Mouse (Mus musculus): ENCODE measurements around the gene Tcp11l2. TPM values are rescaled to one million over a fixed set of nuclear protein-coding genes. Genes with fewer than 3 reads are reported as not detected.

Gene Tcp11l2
- polyA plus RNA-seq, 1 experiment from 2014 or later: 15.1 TPM

DNA sequence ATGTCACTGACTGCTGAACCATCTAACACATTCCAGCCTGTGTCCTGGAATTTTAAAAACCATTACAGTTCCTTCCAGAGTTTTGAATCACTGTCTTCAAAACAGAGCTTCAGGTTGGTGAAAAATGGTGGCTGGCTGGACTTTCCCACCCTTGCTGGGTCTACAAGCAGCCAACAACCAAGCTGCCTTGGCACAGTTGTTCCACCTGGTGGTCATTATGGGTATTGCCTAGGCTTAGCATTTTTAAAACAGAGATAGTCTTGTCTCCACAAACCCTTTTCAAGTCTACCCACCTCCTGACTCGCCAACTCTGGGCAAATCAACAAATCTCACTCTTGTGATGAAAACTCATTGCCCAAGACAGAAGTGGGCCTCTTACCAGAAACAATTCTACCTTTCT is 17.9 kb upstream of the Tcp11l2 start:
- H3K27ac ChIP-seq (ENCODE audit: low read depth): no peak overlapping the region
- peak; percentile 60 for TF ChIP-seq CTCF (IDR thresholded peaks at IDR 0.05; ENCODE audit: low read depth)
- DNase-seq (peak; percentile 34), ATAC-seq (ENCODE audit: insufficient read depth) (no peak)
- H3K4me1 ChIP-seq (ENCODE audit: insufficient read depth): no peaks in the 10 kb centered on the region
- H3K9me3 ChIP-seq (ENCODE audit: low read depth, low read length): no peaks in the 10 kb centered on the region
- no peak overlapping the region for H3K9ac ChIP-seq
- H3K27me3 ChIP-seq (ENCODE audit: insufficient read depth, low read length): no peaks in the 10 kb centered on the region
- 100% methylated on average over 1 of the region's 1 CpGs for WGBS
- H3K4me2 ChIP-seq: no peak overlapping the region
- H3K4me3 ChIP-seq (ENCODE audit: low read depth, low read length): no peak overlapping the region
- H3K36me3 ChIP-seq (ENCODE audit: insufficient read depth): no peaks in the 10 kb centered on the region

DNA sequence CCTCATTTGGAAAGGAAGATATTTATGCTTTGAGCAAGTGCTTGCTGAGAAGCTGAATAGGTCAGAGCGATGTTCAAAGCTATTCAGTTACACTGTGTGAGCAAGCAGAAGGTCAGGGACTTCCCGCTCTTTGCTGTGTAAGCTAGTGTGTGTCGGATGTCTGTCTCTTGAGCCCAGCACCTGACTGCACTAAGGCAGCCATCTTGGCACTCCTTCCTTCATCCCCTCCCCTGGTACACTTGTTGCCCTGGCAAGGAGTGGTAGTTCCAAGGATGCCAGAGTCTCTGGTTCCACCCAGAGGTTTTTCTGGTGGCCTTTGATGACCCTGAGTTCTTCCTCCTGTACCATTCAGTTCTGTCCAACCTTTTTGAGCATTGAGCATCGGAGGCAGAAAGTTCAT is 16.4 kb upstream of the Tcp11l2 start:
- Histone ChIP-seq H3K9me3 (ENCODE audit: low read depth, low read length) (no peaks in the 10 kb centered on the region), H3K9ac (no peak overlapping the region), H3K27me3 (ENCODE audit: insufficient read depth, low read length) (no peaks in the 10 kb centered on the region), H3K4me2 (no peak overlapping the region), H3K4me3 (ENCODE audit: low read depth, low read length) (no peak overlapping the region), H3K36me3 (ENCODE audit: insufficient read depth) (no peaks in the 10 kb centered on the region), H3K4me1 (ENCODE audit: insufficient read depth) (no peaks in the 10 kb centered on the region), H3K27ac (ENCODE audit: low read depth) (no peak overlapping the region)
- DNase-seq (no peak), ATAC-seq (ENCODE audit: insufficient read depth) (no peak)
- no peak for TF ChIP-seq CTCF (IDR thresholded peaks at IDR 0.05; ENCODE audit: low read depth)
- WGBS: 88% methylated on average over 4 of the region's 4 CpGs

DNA sequence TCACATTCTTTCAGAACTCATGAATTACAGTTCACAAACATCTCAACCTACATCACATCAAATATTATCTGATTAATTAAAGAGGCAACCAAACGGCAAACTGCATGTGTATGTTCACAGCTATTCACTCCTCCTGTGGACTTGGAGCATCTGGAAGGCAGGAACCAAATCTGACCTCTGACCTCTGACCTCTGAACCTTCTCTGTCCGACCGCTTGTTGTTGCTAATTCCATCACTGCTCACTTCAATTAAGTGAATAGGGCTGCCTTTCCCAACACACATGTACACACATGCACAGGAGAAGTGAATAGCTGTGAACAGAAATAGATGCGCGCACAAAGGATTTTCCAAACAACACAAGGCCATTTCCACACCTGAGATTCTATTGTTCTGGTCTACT is 14.3 kb upstream of the Tcp11l2 start:
- H3K27me3 ChIP-seq (ENCODE audit: insufficient read depth, low read length): no peaks in the 10 kb centered on the region
- H3K4me2 ChIP-seq: no peak overlapping the region
- no peak overlapping the region for H3K27ac ChIP-seq (ENCODE audit: low read depth)
- 55% methylated on average over 5 of the region's 5 CpGs for WGBS
- H3K4me3 ChIP-seq (ENCODE audit: low read depth, low read length): no peak overlapping the region
- no peak overlapping the region for H3K9ac ChIP-seq
- no peaks in the 10 kb centered on the region for H3K36me3 ChIP-seq (ENCODE audit: insufficient read depth)
- H3K4me1 ChIP-seq (ENCODE audit: insufficient read depth): no peaks in the 10 kb centered on the region
- ATAC-seq (ENCODE audit: insufficient read depth): no peak
- no peaks in the 10 kb centered on the region for H3K9me3 ChIP-seq (ENCODE audit: low read depth, low read length)
- no peak for DNase-seq
- TF ChIP-seq CTCF (IDR thresholded peaks at IDR 0.05; ENCODE audit: low read depth): no peak

DNA sequence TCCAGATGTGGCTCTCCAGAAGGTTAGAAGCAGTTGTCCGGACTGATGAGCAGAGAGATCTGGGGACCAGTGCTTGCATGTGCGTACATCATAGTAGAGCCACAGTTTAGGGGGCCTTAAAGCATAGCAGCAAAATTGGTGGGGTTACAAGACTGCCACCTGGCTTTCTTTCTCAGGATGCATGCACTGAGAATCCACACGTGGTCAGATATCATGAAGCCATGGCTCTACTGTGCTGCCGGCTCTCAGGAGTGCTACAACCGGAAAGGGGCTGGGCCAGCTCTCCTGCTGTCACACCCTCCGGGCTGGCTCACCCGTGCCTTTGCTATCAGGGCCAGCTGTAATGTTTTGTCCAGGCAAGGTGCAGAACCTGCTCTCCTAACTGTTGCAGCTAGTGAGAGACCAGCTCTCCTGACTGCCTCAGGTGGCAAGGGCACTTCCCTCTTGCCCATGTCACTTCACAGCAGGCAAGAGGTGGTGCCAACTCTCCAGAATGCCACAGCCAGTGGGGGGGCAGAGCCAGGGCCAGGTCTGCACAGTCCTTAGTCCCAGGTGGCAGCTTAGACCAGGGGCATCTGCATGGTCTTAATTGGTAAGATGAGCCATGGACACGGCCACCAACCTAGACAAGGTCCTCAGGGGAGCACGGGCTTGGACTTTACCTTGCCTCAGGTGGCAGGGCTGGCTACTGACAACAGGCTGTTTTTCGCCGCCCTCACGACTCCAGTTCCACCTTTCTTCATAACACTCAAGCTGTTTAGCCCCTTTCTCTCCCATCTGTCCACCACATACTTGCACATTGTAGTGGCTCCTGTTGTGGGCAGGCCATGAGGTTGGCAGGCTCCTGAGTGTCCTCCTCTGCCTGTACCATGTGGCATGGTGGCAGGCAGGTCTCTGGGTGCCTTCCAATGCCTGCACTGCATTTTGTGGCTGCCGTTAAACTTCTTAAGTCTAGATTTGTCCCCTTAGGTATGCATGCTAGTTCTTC is 13.6 kb upstream of the Tcp11l2 start:
- DNase-seq (peak; percentile 38), ATAC-seq (ENCODE audit: insufficient read depth) (0 out of 2 replicates have a peak, but pooled peaks have one; percentile 63)
- H3K27ac ChIP-seq (ENCODE audit: low read depth): no peak overlapping the region
- no peaks in the 10 kb centered on the region for H3K27me3 ChIP-seq (ENCODE audit: insufficient read depth, low read length)
- no peaks in the 10 kb centered on the region for H3K36me3 ChIP-seq (ENCODE audit: insufficient read depth)
- H3K4me2 ChIP-seq: no peak overlapping the region
- no peak overlapping the region for H3K9ac ChIP-seq
- H3K4me3 ChIP-seq (ENCODE audit: low read depth, low read length): no peak overlapping the region
- 58% methylated on average over 13 of the region's 13 CpGs for WGBS
- no peak for TF ChIP-seq CTCF (IDR thresholded peaks at IDR 0.05; ENCODE audit: low read depth)
- H3K4me1 ChIP-seq (ENCODE audit: insufficient read depth): no peaks in the 10 kb centered on the region
- no peaks in the 10 kb centered on the region for H3K9me3 ChIP-seq (ENCODE audit: low read depth, low read length)

DNA sequence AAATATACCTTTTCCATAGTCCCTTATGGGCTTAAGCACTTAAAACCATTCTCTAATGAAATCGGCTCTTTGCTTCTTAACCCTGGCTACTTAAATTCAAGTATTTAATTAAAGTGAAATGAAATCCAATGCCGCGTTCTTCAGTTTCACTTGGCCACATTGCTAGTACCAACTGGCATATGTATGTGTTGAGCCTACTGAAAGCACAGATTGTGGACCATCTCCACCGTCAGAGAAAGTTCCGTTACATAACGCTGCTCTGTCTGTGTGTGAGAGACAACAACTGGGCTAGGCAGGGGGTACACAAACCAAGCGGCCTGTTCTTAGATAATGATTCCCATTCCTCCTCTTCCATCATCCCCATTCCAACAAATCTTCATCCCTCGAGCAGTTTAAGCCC is 12.0 kb upstream of the Tcp11l2 start:
- no peak for ATAC-seq (ENCODE audit: insufficient read depth)
- no peaks in the 10 kb centered on the region for H3K4me1 ChIP-seq (ENCODE audit: insufficient read depth)
- TF ChIP-seq CTCF (IDR thresholded peaks at IDR 0.05; ENCODE audit: low read depth): no peak
- DNase-seq: no peak
- H3K27ac ChIP-seq (ENCODE audit: low read depth): no peak overlapping the region
- H3K36me3 ChIP-seq (ENCODE audit: insufficient read depth): no peaks in the 10 kb centered on the region
- H3K9me3 ChIP-seq (ENCODE audit: low read depth, low read length): no peaks in the 10 kb centered on the region
- no peak overlapping the region for H3K9ac ChIP-seq
- 76% methylated on average over 8 of the region's 8 CpGs for WGBS
- H3K4me3 ChIP-seq (ENCODE audit: low read depth, low read length): no peak overlapping the region
- no peak overlapping the region for H3K4me2 ChIP-seq
- H3K27me3 ChIP-seq (ENCODE audit: insufficient read depth, low read length): no peaks in the 10 kb centered on the region

DNA sequence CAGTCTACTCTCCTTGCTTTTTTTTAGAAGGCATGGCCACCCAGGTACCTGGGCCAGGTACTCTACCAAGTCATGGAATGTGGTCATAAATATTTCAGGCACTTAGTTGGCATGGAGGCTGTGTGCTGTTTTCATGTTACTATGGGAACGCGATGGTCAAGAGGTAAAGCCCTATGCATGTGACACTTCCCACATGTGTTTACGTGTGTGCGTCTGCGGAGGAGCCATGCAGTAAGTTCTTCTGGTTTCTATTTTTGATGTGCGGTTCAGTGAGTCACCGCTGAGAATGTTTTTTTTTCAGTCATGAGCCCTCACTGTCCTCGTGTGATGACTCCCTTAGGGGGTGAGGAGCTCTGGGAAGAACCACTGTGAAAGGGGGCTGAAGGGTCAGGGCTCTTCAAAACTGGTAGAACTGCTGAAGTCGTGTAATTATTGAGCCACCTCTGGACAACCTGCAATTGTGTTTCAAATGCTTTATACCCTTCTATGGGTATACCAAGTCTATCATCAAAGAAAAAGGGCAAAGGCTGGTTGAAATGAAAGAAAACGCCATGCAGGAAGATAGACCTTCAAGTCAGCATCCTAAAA is 5.3 kb upstream of the Tcp11l2 start:
- DNase-seq: no peak
- WGBS: 74% methylated on average over 10 of the region's 10 CpGs
- no peak overlapping the region for H3K4me2 ChIP-seq
- H3K4me1 ChIP-seq (ENCODE audit: insufficient read depth): no peaks in the 10 kb centered on the region
- no peaks in the 10 kb centered on the region for H3K27me3 ChIP-seq (ENCODE audit: insufficient read depth, low read length)
- no peak overlapping the region for H3K27ac ChIP-seq (ENCODE audit: low read depth)
- no peak overlapping the region for H3K4me3 ChIP-seq (ENCODE audit: low read depth, low read length)
- no peak for TF ChIP-seq CTCF (IDR thresholded peaks at IDR 0.05; ENCODE audit: low read depth)
- no peaks in the 10 kb centered on the region for H3K9me3 ChIP-seq (ENCODE audit: low read depth, low read length)
- no peaks in the 10 kb centered on the region for H3K36me3 ChIP-seq (ENCODE audit: insufficient read depth)
- ATAC-seq (ENCODE audit: insufficient read depth): no peak
- H3K9ac ChIP-seq: no peak overlapping the region

DNA sequence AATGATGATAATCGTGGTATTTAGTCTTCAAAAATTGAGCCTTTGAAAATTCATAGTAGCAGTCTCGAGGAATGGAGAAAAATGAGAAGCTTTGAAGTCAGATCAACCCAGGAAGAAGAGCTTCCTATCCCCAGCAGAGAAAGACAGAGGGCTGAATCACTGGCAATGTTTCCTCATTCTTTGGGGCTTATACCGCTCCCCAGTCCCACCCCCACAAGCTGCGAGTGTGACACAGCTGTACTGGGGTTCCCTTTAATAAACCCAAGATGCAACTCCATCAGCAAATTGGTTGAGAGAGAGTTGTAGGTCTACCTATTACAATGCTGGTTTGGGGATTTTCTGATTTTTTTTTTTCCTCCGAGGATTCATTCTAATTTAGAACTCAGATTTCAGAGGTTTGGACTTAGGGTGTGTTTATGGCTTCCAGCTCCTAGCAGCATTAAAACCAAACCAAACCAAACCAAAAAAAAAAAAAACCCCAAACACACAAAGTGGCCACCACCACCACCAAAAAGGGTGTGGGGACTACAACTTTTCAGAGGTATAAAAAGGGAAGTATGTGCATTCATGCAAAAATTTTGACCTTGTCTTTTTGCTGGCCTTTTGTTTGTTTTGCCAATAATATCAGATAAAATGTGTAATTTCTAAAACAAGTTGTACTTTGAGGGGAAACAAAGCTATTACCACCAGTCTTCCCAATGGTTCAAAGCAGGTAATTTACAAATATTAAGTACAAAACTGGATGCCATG is 2.6 kb upstream of the Tcp11l2 start:
- Histone ChIP-seq H3K4me3 (ENCODE audit: low read depth, low read length) (no peak overlapping the region), H3K27ac (ENCODE audit: low read depth) (no peak overlapping the region), H3K4me2 (no peak overlapping the region), H3K36me3 (ENCODE audit: insufficient read depth) (no peaks in the 10 kb centered on the region), H3K9ac (no peak overlapping the region), H3K4me1 (ENCODE audit: insufficient read depth) (peaks cover 5% of the 10 kb centered on the region), H3K27me3 (ENCODE audit: insufficient read depth, low read length) (no peaks in the 10 kb centered on the region), H3K9me3 (ENCODE audit: low read depth, low read length) (no peaks in the 10 kb centered on the region)
- no peak for DNase-seq
- WGBS: 63% methylated on average over 5 of the region's 5 CpGs
- TF ChIP-seq CTCF (IDR thresholded peaks at IDR 0.05; ENCODE audit: low read depth): no peak
- no peak for ATAC-seq (ENCODE audit: insufficient read depth)

Measured in lung, embryonic 14.5 days (tissue).